Mouse (Mus musculus) CH12.LX (cell line): Measurements from ENCODE around the gene Sptbn4. TPM values are rescaled to one million over a fixed set of nuclear protein-coding genes. Genes with fewer than 3 reads are reported as not detected.

Experiments used
- DNase-seq: peaks from one replicate; pipeline ENCODE4 v3.0.0-alpha.2; 2013; ENCODE audit errors: extremely low read depth
- H3K27ac ChIP-seq: 2 replicates; pipeline ENCODE4 v1.5.1; 2012; ENCODE audit warnings: low read depth, mild to moderate bottlenecking, control low read depth, moderate library complexity; ENCODE audit not compliant: insufficient read depth
- H3K27me3 ChIP-seq: replicated peaks from 2 replicates; pipeline ENCODE3; 2012; ENCODE audit warnings: inconsistent platforms
- H3K36me3 ChIP-seq, 2 experiments: replicated peaks in 1 of 2; 2 replicates each; pipeline versions ENCODE3 to v1.6.1; 2012; ENCODE audit warnings: inconsistent platforms in 1 of 2, low read length in 1 of 2, mild to moderate bottlenecking in 1 of 2, mixed read lengths in 1 of 2, moderate library complexity in 1 of 2; ENCODE audit not compliant: control insufficient read depth in 1 of 2, insufficient read depth in 1 of 2
- H3K4me1 ChIP-seq, 2 experiments: 2 replicates each; pipeline ENCODE4 v1.6.1; 2012; ENCODE audit warnings: inconsistent platforms in 1 of 2, moderate library complexity in 1 of 2; ENCODE audit not compliant: insufficient read depth in 2 of 2, control insufficient read depth in 1 of 2
- H3K4me2 ChIP-seq: 2 replicates; pipeline ENCODE4 v1.6.1; 2012; ENCODE audit warnings: low read depth, mild to moderate bottlenecking, control low read depth; ENCODE audit not compliant: poor library complexity, insufficient read depth, severe bottlenecking
- H3K4me3 ChIP-seq, 3 experiments: fragments of 150-350 bp in 1 of 3; sonication (generic) in 1 of 3; replicated peaks in 1 of 3; 2 replicates each; pipeline versions ENCODE3 to v1.5.1; 2011 to 2012; ENCODE audit warnings: low read depth in 2 of 3, low read length in 2 of 3, mild to moderate bottlenecking in 2 of 3, moderate library complexity in 2 of 3, control low read depth in 1 of 3, improper control_type of control experiment in 1 of 3, inconsistent platforms in 1 of 3, mixed read lengths in 1 of 3; ENCODE audit not compliant: poor library complexity in 1 of 3
- H3K79me2 ChIP-seq: replicated peaks from 2 replicates; pipeline ENCODE4 v1.6.1; 2012; ENCODE audit warnings: mild to moderate bottlenecking, moderate library complexity; ENCODE audit not compliant: control insufficient read depth, poor library complexity, insufficient read depth, severe bottlenecking; ENCODE audit errors: extremely low read depth
- H3K9ac ChIP-seq: 2 replicates; pipeline ENCODE4 v1.6.1; 2012; ENCODE audit warnings: low read depth, mild to moderate bottlenecking, control low read depth, moderate library complexity; ENCODE audit not compliant: insufficient read depth
- H3K9me3 ChIP-seq: replicated peaks from 2 replicates; pipeline ENCODE3; 2012; ENCODE audit warnings: low read length, inconsistent platforms, mixed read lengths
- E2F4 ChIP-seq: IDR thresholded peaks from 2 replicates; pipeline ENCODE4 v1.6.1; 2011; ENCODE audit warnings: low read depth, low read length, improper control_type of control experiment; ENCODE audit not compliant: insufficient replicate concordance
- HCFC1 ChIP-seq: IDR thresholded peaks from 2 replicates; pipeline ENCODE4 v1.6.1; 2012; ENCODE audit warnings: low read depth, mild to moderate bottlenecking, inconsistent platforms, low read length, improper control_type of control experiment
- JUND ChIP-seq: conservative IDR thresholded peaks from 2 replicates; pipeline ENCODE4 v1.6.1; 2011; ENCODE audit warnings: low read depth, low read length, improper control_type of control experiment
- SMC3 ChIP-seq: IDR thresholded peaks from 2 replicates; pipeline ENCODE4 v1.6.1; 2011; ENCODE audit warnings: low read depth, low read length, improper control_type of control experiment
- TBP ChIP-seq: conservative IDR thresholded peaks from 2 replicates; pipeline ENCODE4 v1.6.1; 2011; ENCODE audit warnings: low read depth, low read length, improper control_type of control experiment
- TCF12 ChIP-seq: IDR thresholded peaks from 2 replicates; pipeline ENCODE4 v1.6.1; 2014; ENCODE audit warnings: low read depth, mild to moderate bottlenecking, inconsistent platforms, low read length, improper control_type of control experiment
- USF1 ChIP-seq: IDR thresholded peaks from 2 replicates; pipeline ENCODE4 v1.6.1; 2014; ENCODE audit warnings: low read depth, mild to moderate bottlenecking, inconsistent platforms, low read length, improper control_type of control experiment
- USF2 ChIP-seq: conservative IDR thresholded peaks from 2 replicates; pipeline ENCODE4 v1.6.1; 2011; ENCODE audit warnings: low read depth, low read length, improper control_type of control experiment
- ZC3H11A ChIP-seq: IDR thresholded peaks from 2 replicates; pipeline ENCODE4 v1.6.1; 2012; ENCODE audit warnings: low read depth, mild to moderate bottlenecking, inconsistent platforms, low read length, improper control_type of control experiment
- ZMIZ1 ChIP-seq: IDR thresholded peaks from 2 replicates; pipeline ENCODE4 v1.6.1; 2012; ENCODE audit warnings: low read depth, mild to moderate bottlenecking, inconsistent platforms, low read length, improper control_type of control experiment
- dilution Hi-C: fragments of 300-500 bp; cut with MboI; formaldehyde crosslinking; loops from 2 replicates; pipeline ENCODE4 v1.14.3; 2020; ENCODE audit warnings: low sequenced_read_pairs; ENCODE audit not compliant: extremely low pct_unique_long_range_greater_than_20kb, extremely low pct_ligation_motif_present
- in situ Hi-C: fragments of 300-500 bp; cut with MboI; formaldehyde crosslinking; loops from 3 replicates; pipeline ENCODE4 v1.14.3; 2019; ENCODE audit warnings: low sequenced_read_pairs, low pct_ligation_motif_present, low pct_unique_long_range_greater_than_20kb, mixed read lengths
- polyA plus RNA-seq: library from polyadenylated mRNA; unstranded; fragments of >175 nt; gene quantifications from 2 replicates; pipeline ENCODE4 v1.2.1, GENCODE M21; 2012; ENCODE audit warnings: low read depth; ENCODE audit not compliant: insufficient read length
- total RNA-seq, 2 experiments: library from RNA; depleted of rRNA; stranded (reverse); fragments of 300-350 nt in 1 of 2; fragments of >200 nt in 1 of 2; gene quantifications; 2 replicates each; pipeline ENCODE4 v1.2.3; 2012 to 2014

Gene Sptbn4
- total and polyA plus RNA-seq, 3 experiments = 0.21 to 0.38 (median 0.24) TPM

- in situ Hi-C loops = no loop called here
- Histone ChIP-seq H3K36me3 (no peaks in the 10 kb centered on the region), H3K27me3 (peaks cover 14% of the 10 kb centered on the region), H3K9ac (no peak overlapping the region), H3K79me2 (no peaks in the 10 kb centered on the region), H3K9me3 (no peaks in the 10 kb centered on the region), H3K4me3 (no peak overlapping the region), H3K27ac (no peak overlapping the region), H3K4me2 (no peak overlapping the region), H3K4me1 (peaks cover 0 to 4% of the 10 kb centered on the region in 2 experiments; a peak in 1 of 4 replicates)
- TF ChIP-seq JUND = no peak
- no peak for DNase-seq
- dilution Hi-C loops = no loop called here
Measured at GRCm38 (mm10) chr7:27324161-27324560, 123.3 kb downstream of the Sptbn4 start.

- Histone ChIP-seq H3K79me2 (no peaks in the 10 kb centered on the region), H3K27ac (no peak overlapping the region), H3K27me3 (peaks cover 8% of the 10 kb centered on the region), H3K4me2 (no peak overlapping the region), H3K4me3 (no peak overlapping the region), H3K9me3 (no peaks in the 10 kb centered on the region), H3K9ac (no peak overlapping the region), H3K36me3 (no peaks in the 10 kb centered on the region), H3K4me1 (no peaks in the 10 kb centered on the region)
- DNase-seq = no peak
- dilution Hi-C loops (no loop called here), in situ Hi-C loops (no loop called here)
- TF ChIP-seq TCF12 (no peak), TBP (no peak)
Measured at GRCm38 (mm10) chr7:27323001-27323400, 124.5 kb downstream of the Sptbn4 start.

GRCm38 (mm10) chr7:27322291-27322690 lies 125.2 kb downstream of the Sptbn4 start:
- no peaks in the 10 kb centered on the region for H3K4me1 ChIP-seq
- no peaks in the 10 kb centered on the region for H3K9me3 ChIP-seq
- no peak overlapping the region for H3K9ac ChIP-seq
- dilution Hi-C loops (no loop called here), in situ Hi-C loops (no loop called here)
- no peak overlapping the region for H3K4me3 ChIP-seq
- H3K4me2 ChIP-seq = no peak overlapping the region
- peaks cover 4% of the 10 kb centered on the region for H3K27me3 ChIP-seq
- DNase-seq = no peak
- no peaks in the 10 kb centered on the region for H3K79me2 ChIP-seq
- H3K27ac ChIP-seq = no peak overlapping the region
- no peaks in the 10 kb centered on the region for H3K36me3 ChIP-seq
- TF ChIP-seq JUND (no peak), ZC3H11A (no peak), USF2 (no peak), E2F4 (no peak), SMC3 (no peak), ZMIZ1 (no peak)

DNA sequence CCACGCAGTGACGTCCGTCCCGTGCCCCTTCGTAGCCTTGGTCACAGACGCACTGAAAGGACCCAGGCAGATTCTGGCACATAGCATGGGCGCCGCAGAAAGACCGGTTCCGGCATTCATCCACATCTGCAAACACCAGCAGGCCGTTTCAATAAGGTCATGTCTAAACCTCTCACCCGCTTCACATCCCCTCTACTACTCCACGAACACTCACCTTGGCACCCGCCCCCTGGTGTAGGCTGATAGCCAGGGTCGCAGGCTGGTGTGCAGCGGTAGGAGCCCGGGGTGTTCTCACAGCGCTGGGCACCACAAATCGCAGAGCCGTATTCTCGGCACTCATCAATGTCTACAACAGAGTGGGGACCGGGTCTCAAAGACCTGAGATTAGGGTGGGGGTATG lies 128.1 kb downstream of the Sptbn4 start:
- in situ Hi-C loops (no loop called here), dilution Hi-C loops (no loop called here)
- no peaks in the 10 kb centered on the region for H3K36me3 ChIP-seq
- no peak overlapping the region for H3K27ac ChIP-seq
- no peak overlapping the region for H3K4me2 ChIP-seq
- H3K4me1 ChIP-seq = no peaks in the 10 kb centered on the region
- DNase-seq = no peak
- no peak for TF ChIP-seq USF1
- TF ChIP-seq HCFC1 = no peak
- no peak overlapping the region for H3K4me3 ChIP-seq
- no peaks in the 10 kb centered on the region for H3K79me2 ChIP-seq
- H3K27me3 ChIP-seq = no peaks in the 10 kb centered on the region
- no peak overlapping the region for H3K9ac ChIP-seq
- peaks cover 2% of the 10 kb centered on the region for H3K9me3 ChIP-seq
